Mouse (Mus musculus) embryo, embryonic 11.5 days (tissue): Measurements from ENCODE around the gene Kat5.
A peak's percentile ranks its signal among the peaks of the same experiment; 100 is the strongest.

ENCODE experiments used
- DNase-seq: peaks from one replicate; pipeline ENCODE4 v3.0.0-alpha.2; 2012; ENCODE audit warnings: low read depth, low spot score

The Kat5 gene

DNA sequence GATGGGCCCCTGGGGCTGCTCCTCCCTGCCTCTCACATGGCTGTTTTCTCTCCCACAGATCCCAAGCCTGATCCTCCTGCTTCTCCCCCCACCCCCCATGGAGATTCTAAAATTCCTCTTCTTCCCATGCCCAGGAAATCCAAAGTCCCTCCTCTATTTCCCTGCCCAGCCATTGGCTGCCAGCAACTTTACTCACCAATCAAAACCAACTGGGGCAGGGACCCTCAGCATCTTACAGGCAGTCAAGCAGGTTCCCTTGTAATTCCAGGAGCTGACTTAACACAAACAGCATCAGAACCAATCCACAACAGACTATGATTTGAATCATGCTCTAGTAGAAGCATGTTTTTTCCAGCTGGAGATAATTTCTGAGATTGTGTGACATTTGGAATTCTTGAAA, 19.9 kb upstream of the Kat5 start:
- no peak for DNase-seq

GRCm38 (mm10) chr19:5625311-5625710, 15.3 kb upstream of the Kat5 start:
- no peak for DNase-seq

DNA sequence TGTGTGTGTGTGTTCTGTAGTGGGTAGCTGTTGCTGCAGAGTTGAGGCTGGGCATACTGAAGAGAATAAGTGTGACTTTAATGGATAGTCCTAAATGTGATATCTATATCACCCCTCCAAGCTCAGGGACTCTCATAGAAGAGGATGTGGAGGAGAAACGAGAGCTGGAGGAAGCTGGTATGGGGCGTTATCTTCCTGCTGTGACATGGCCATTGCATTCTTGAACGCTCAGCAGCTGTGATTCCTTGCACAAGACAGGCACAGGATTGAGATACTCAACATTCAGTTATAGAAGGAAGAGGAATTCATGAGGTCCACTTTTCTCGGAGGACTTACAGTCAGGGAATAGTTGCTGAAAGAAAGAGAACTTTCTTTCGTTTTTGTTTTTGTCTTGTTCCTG, 11.8 kb upstream of the Kat5 start:
- DNase-seq: no peak

- DNase-seq: no peak
These were observed 10.0 kb upstream of the Kat5 start for GRCm38 (mm10) chr19:5620007-5620406.

- no peak for DNase-seq
These were observed 4.9 kb upstream of the Kat5 start for GRCm38 (mm10) chr19:5614953-5615352.

DNA sequence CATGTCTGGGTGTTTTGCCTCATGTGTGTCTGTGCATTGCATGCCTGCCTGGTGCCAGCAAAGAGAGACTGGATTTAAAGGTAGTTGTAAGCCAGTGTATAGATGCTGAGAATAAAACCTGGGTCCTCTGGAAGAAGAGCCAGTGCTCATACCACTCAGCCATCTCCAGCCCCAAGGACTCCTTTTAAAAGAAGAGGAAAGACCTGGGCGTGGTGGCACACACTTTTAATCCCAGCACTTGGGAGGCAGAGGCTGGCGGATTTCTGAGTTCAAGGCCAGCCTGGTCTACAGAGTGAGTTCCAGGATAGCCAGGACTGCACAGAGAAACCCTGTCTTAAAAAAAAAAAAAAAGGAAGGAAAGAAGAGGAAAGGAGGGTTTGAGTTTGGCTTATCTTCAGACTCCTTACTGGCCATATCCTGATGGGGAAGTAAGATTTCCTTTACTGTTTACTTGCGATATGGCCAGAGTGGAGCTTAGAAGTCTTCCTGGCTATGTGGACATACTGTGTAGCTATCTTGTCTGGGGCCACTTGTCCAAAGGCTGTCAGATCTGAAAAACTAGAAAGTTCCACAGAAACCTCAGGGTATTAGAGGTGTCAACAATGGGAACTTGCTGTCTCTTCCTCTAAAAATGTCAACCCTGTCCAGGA, 2.9 kb upstream of the Kat5 start:
- DNase-seq: no peak

- no peak for DNase-seq
These were observed 1.9 kb upstream of the Kat5 start for GRCm38 (mm10) chr19:5611973-5612372.

- DNase-seq: no peak
These were observed 878 bp downstream of the Kat5 start for GRCm38 (mm10) chr19:5609171-5609546.

- DNase-seq: no peak
These were observed 1.3 kb downstream of the Kat5 start for GRCm38 (mm10) chr19:5608707-5609106.

DNA sequence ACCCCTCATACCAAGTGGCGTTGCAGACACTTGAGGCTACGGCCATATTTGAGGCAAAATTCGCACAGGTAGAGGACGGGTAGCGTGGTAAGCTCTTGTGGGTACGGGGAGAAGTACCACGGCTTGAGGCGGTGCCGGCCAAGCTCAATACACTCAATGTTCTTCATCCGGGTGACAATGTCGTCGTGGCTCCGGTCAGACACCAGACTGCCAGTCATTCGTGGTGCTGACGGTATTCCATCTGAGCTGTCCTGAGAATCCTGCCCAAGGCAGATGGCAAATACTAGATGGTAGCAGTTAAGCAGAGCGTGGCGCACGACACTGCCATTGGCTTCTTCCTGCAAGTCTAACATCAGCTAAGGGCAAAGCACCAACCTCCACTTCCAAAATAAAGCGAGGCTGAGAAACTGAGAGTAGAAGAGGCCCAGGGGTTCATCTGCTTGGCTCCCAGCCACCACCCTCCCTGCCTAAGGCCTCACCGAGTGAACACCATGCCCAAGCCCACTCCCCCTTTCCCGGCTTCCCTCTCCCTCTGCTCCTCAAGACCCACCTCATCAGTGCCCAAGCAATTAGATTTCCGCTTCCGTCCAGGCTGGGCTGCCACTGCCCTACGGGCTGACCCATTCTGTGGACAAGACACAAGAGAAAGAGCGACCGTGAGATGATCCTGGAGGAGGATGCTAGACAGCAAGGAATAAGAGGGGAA, 2.2 kb downstream of the Kat5 start:
- DNase-seq: no peak

DNA sequence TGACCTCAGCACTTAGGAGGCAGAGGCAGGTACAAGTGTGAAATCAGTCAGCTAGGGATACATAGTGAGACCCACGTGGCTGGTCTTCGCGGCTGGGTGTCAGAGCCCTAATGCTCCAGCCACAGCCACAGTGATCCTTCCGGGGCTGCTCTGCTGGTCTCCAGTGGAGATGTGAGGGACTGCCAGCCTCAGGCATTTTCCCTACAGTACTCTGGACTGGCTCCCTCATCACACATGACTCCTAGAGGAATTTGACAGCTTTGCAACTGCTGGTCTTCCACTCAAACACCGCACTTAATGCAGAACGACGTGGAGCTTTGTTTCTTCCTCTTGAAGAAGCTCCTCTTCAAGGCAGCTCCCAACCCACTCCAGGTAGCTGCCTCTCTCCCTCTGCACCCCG, 3.8 kb downstream of the Kat5 start:
- DNase-seq: no peak

- DNase-seq: no peak
These were observed 4.9 kb downstream of the Kat5 start for GRCm38 (mm10) chr19:5605126-5605525.

GRCm38 (mm10) chr19:5603664-5604063, 6.4 kb downstream of the Kat5 start:
- no peak for DNase-seq

- DNase-seq: peak; percentile 66
These were observed 8.1 kb downstream of the Kat5 start, which contains the start of gene Rnaseh2c for GRCm38 (mm10) chr19:5601752-5602541. Rnaseh2c (plus strand) TSS chr19:5601873.

GRCm38 (mm10) chr19:5599224-5599623, 10.8 kb downstream of the Kat5 start:
- no peak for DNase-seq

GRCm38 (mm10) chr19:5591888-5592287, 18.1 kb downstream of the Kat5 start:
- no peak for DNase-seq

DNA sequence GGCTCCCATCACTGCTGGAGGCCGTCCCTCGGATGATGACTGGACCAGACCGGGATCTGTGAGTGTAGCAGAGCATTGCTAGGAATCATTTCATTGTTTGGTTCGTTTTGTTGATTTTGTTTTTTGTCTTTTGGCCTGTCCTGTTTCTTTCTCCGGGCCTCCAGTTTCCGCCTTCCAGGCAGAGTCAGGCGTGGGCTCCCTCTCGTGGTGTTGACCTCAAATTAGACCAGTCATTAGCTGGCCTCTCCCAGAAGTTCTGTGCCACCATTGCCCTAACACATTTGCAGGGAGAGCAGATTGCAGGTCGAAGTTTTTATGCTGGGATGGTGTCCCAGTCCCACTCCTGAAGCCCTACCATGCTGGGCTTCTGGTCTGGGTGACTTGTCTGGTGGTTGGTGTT, 20.9 kb downstream of the Kat5 start:
- DNase-seq: no peak

GRCm38 (mm10) chr19:5581995-5582394, 28.0 kb downstream of the Kat5 start:
- DNase-seq: no peak

DNA sequence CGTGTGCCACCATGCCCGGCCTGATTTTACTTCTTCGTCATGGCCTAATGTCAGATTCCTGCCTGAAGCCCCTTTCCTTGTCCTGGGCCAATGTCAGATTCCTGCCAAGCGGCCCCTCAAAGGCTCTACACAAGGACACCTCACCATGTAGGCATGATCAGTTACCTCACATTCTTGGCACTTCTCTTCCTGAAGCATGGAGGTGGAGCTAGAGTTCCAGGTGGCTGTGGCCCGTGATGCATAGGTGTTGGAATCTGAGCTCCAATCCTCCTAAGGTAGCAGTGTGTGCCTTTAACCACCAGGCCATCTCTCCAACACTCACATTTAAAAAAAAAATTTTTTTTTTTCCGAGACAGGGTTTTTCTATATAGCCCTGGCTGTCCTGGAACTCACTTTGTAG, 29.3 kb downstream of the Kat5 start:
- no peak for DNase-seq

DNA sequence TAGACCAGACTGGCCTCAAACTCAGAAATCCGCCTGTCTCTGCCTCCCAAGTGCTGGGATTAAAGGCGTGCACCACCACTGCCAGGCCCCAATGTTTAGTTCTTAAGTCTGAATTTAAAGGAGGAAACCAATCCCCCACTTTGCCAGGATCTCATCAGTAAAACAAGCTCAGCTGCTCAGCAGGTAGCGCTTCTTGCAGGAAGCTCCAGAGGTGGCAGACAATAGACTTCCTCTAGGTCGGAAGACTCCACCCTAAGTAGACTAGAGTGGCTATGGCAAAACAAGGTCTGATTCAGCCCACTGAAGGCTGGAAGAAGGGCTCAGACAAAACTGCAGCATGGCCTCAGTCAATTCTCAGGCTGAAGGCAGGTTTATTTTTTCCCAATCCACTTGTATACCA, 30.1 kb downstream of the Kat5 start:
- DNase-seq: no peak

- no peak for DNase-seq
These were observed 34.7 kb downstream of the Kat5 start for GRCm38 (mm10) chr19:5575336-5575735.

DNA sequence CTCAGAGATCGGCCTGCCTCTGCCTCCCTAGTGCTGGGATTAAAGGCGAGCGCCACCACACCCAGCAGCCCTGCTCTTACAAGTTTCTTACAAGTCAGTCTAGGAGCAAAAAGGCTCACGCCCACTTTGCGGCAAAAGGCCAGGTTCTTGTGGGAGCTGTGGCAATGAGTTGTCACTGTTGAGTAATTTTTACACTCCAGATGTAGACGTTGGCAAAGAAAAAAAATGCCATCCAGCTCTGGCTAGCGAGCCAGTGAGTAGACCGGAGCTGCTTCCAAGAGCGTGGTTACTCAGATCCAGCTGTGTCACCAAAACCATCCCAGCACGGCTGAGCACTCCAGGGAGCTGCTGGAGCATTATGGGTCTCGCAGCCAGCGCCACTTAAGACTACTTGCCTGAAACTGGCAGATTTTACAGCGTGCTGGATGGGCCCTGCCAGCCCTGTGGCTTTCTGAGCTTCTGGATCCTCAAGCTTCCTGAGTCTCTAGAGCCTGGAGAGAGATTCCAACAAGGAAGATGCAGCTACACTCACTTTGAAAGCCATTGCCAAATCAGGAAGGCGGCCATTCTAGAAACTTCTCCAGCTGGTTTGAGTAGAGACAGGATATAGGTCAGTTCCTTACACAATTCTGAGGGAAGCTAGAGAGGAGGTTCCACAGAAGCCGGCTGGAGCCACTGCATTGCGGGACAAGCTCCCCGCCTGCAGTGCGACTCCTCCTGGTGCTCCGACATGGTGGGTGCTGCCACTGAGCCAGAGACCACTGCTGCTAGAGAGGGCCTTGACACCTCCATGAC, 37.5 kb downstream of the Kat5 start:
- no peak for DNase-seq
